Mouse (Mus musculus) heart, embryonic 10.5 days (tissue): ENCODE measurements at regions not wholly inside any gene's neighbourhood (a gene's known extent, or its start where the extent isn't known, plus 50 kb on each side); places are given as distances from the start of the nearest gene placed in this dataset.

Source experiments
- DNase-seq: peaks from one replicate; pipeline ENCODE4 v3.0.0-alpha.2; 2017; ENCODE audit warnings: low spot score
- H3K27ac ChIP-seq: fragments of 300-500 bp; sonication (generic); 2 replicates; pipeline ENCODE4 v1.5.1; 2016; ENCODE audit warnings: mild to moderate bottlenecking
- H3K27me3 ChIP-seq: fragments of 300-500 bp; sonication (generic); 2 replicates; pipeline ENCODE4 v1.6.1; 2016; ENCODE audit warnings: mild to moderate bottlenecking; ENCODE audit not compliant: poor library complexity, insufficient read depth, severe bottlenecking
- H3K36me3 ChIP-seq: fragments of 300-500 bp; sonication (generic); 2 replicates; pipeline ENCODE4 v1.6.1; 2016; ENCODE audit warnings: mild to moderate bottlenecking, moderate library complexity
- H3K4me1 ChIP-seq: fragments of 300-500 bp; sonication (generic); 2 replicates; pipeline ENCODE4 v1.6.1; 2016; ENCODE audit warnings: mild to moderate bottlenecking
- H3K4me3 ChIP-seq: fragments of 300-500 bp; sonication (generic); 2 replicates; pipeline ENCODE4 v1.5.1; 2016; ENCODE audit warnings: mild to moderate bottlenecking, moderate library complexity
- H3K9me3 ChIP-seq: fragments of 300-500 bp; sonication (generic); 2 replicates; pipeline ENCODE4 v1.6.1; 2016; ENCODE audit warnings: mild to moderate bottlenecking, moderate library complexity
- WGBS: fragments of 180-500 bp; shearing (Covaris S2); methylation state at CpG from one replicate; pipeline ENCODE4 v1.1.7; 2016; 5-methylcytosine and 5-hydroxymethylcytosine counted together

DNA sequence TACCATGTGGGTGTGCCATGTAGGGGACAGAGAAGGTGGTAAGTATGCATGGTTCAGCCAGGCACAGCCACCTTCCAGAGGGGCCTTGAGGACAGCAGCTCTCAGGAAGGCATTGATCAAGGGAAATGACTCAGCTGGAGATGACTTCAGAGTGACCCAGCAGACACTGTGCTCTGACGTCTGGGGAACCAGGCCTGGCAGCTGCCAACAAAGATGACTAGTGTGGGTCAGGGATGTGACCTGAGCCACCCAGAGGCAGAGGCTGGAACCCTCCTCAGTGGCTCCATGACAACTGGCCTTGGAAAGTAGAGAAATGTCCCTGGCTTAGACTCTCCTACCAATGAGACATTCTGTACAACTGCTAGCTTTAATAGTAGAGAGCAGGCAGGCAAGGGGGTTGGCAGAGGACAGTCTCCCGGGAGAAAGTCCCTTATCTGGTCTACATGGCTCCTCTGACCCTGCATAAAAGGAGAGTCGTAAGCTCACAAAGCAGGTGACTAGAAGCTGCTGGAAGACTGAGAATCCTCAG is 348.5 kb downstream of the Eipr1 start:
- no peak for DNase-seq
- H3K9me3 ChIP-seq: no peaks in the 10 kb centered on the region
- peaks cover 26% of the 10 kb centered on the region for H3K4me1 ChIP-seq
- H3K27ac ChIP-seq: no peak overlapping the region
- H3K4me3 ChIP-seq: no peak overlapping the region
- no peaks in the 10 kb centered on the region for H3K36me3 ChIP-seq
- WGBS: 37% methylated on average over 3 of the region's 3 CpGs
- no peaks in the 10 kb centered on the region for H3K27me3 ChIP-seq

DNA sequence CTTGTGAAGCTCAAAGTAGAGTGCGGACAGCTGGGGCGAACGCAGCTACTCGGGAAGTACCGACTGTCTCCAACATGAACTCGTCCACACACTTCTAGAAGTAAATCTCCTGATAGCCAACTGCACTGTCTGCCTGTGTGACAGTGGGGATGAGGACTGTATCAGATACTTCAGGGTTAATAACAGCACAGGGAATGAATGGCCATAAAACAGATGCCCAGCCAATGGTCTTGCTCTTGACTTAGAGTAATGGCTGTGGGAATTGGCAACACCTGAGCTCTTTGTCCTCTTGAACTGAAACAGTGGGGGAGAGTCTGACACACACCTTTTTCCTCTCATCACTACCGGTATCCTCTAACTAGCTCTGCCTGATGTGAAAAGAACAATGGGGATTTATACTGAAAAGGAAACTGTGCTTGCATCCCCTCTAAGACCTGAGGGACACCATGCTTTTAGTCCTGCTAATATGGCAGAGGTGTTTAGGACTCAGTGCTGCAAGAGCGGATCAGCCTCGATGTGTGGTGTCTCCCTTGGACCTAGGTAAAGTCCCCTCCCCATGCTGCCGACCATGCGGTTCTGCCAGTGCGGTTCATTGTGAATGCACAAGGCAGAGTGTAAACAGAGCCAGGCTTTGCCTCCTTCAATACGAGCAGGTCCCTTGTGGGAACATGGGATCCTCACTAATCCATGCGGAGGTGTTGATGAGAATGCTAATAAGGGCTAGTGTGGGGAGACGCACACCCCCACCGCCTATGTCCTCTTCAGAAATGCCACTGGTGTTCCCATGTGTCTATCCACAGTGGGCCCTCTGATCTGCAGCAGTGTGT is 355.5 kb downstream of the Eipr1 start:
- no peak overlapping the region for H3K27ac ChIP-seq
- DNase-seq: no peak
- peaks cover 10% of the 10 kb centered on the region for H3K4me1 ChIP-seq
- no peak overlapping the region for H3K4me3 ChIP-seq
- H3K27me3 ChIP-seq: no peaks in the 10 kb centered on the region
- no peaks in the 10 kb centered on the region for H3K36me3 ChIP-seq
- H3K9me3 ChIP-seq: no peaks in the 10 kb centered on the region
- WGBS: 67% methylated on average over 16 of the region's 16 CpGs

DNA sequence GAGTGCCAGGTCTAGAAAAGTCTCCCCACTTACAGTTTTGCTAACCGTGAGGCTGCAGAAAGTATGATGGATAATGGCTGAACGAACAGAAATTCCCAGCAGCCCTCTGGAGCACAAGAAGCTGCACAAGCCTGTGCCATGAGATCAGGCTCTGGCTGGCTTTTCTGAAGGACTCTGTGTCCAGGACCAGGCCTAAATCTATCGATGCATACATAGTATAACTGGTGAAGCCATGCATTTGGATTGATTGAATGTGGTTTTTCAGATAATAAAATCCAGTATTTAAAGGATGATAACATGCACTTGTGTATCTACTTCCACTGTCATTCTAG is 356.1 kb downstream of the Eipr1 start:
- Histone ChIP-seq H3K4me3 (no peak overlapping the region), H3K27ac (no peak overlapping the region), H3K4me1 (peaks cover 10% of the 10 kb centered on the region), H3K9me3 (no peaks in the 10 kb centered on the region), H3K36me3 (no peaks in the 10 kb centered on the region), H3K27me3 (no peaks in the 10 kb centered on the region)
- 81% methylated on average over 3 of the region's 3 CpGs for WGBS
- no peak for DNase-seq

DNA sequence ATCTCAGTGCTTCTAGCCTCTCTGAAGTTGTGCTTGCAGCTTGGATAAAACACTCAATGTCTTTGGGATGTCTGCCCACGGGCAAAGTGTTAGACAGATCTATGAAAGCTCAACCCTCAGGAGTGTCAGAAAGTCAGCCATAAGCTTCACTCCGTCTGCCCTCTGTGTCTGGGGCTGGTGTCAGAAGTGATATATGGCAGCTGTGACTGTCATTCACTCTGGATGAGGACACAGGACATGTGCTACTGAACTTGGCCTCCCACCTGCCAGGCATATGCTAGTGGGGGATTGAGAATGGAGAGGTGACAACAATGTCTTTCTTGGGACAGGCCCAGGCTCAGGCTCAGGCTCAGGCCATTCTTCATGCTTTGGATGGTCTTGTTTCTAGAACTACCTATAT is 366.7 kb downstream of the Eipr1 start:
- no peak overlapping the region for H3K27ac ChIP-seq
- no peak overlapping the region for H3K4me3 ChIP-seq
- H3K27me3 ChIP-seq: no peaks in the 10 kb centered on the region
- H3K36me3 ChIP-seq: no peaks in the 10 kb centered on the region
- whole genome bisulfite sequencing: 58% methylated on average over 2 of the region's 2 CpGs
- DNase-seq: no peak
- peaks cover 9% of the 10 kb centered on the region for H3K4me1 ChIP-seq
- no peaks in the 10 kb centered on the region for H3K9me3 ChIP-seq

DNA sequence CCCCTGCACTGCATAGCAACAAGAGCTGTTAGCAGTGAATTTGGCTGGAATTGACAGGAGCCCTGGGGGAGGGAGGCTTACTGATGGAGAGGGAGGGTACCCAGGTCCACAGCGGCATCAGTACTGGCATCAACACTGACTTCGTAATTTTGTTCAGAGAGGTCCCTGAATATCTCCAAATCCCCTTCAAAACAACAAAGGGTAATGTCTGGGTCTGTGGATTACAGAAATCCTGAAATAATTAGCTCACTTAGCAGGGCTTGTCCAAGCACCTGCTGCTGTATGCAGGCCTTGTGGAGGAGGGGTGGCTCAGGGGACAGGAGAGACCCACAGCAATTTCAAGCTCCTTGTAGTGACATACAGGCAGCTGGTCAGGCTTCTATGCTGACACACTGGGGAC is 369.6 kb downstream of the Eipr1 start:
- 89% methylated on average over 2 of the region's 2 CpGs for WGBS
- DNase-seq: no peak
- Histone ChIP-seq H3K27ac (no peak overlapping the region), H3K9me3 (no peaks in the 10 kb centered on the region), H3K36me3 (no peaks in the 10 kb centered on the region), H3K4me3 (no peak overlapping the region), H3K4me1 (peaks cover 8% of the 10 kb centered on the region), H3K27me3 (no peaks in the 10 kb centered on the region)

DNA sequence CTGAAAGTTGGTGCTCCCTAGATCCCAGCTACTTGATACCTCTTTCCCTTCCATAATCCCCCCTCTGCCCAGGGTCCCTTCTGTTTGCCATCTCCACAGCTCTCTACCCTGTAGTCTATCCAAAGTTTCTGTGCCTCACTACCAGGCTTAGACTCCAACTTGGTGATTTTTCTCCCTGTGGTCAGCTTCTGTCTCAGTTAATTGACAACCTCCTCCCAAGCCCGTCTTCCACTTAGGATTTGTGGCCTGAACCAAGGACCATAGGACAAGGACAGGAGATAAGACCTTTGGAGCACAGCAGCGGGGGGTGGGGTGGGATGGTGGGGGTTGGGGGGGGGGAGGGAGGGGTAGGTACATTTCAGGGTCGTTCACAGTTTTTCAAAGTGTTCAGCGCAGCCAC is 371.3 kb downstream of the Eipr1 start:
- no peak overlapping the region for H3K4me3 ChIP-seq
- no peak for DNase-seq
- H3K9me3 ChIP-seq: no peaks in the 10 kb centered on the region
- 0 out of 2 replicates have a peak, but pooled peaks cover 3% of the 10 kb centered on the region for H3K4me1 ChIP-seq
- no peaks in the 10 kb centered on the region for H3K36me3 ChIP-seq
- H3K27me3 ChIP-seq: no peaks in the 10 kb centered on the region
- no peak overlapping the region for H3K27ac ChIP-seq
- 50% methylated on average over 4 of the region's 4 CpGs for WGBS

DNA sequence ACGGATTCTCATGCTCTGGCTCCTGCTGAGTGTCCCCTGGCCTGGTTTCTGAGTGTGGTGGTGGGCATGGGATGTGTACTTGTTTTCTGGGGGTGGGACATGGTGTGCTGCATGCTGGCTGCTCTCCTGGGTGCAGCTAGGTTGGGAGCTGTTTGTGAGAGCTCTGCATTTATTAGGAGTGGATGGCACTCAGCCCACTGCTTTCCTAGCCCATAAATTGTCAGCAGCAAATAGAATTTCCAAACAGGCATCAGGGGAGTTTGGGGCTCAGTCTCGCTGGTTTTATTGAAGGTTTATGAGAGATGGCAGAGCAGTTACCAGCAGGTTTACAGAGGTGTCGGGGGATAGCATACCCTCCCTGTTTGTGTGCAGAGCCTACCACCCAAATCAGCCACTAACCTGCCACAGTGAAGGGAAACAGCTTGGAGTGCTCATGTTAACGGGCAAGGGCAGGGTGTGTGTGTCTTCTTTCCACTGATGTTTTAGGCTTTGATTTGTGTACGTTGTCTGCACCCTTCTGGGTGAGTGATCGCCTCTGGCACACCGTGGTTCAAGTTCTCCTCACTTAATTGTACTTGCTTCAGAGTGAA is 372.6 kb downstream of the Eipr1 start:
- no peak overlapping the region for H3K4me3 ChIP-seq
- no peaks in the 10 kb centered on the region for H3K27me3 ChIP-seq
- peaks cover 14% of the 10 kb centered on the region; the same call in 1 of the 2 replicates for H3K4me1 ChIP-seq
- H3K36me3 ChIP-seq: no peaks in the 10 kb centered on the region
- H3K9me3 ChIP-seq: no peaks in the 10 kb centered on the region
- 66% methylated on average over 7 of the region's 7 CpGs for WGBS
- DNase-seq: no peak
- no peak overlapping the region for H3K27ac ChIP-seq

DNA sequence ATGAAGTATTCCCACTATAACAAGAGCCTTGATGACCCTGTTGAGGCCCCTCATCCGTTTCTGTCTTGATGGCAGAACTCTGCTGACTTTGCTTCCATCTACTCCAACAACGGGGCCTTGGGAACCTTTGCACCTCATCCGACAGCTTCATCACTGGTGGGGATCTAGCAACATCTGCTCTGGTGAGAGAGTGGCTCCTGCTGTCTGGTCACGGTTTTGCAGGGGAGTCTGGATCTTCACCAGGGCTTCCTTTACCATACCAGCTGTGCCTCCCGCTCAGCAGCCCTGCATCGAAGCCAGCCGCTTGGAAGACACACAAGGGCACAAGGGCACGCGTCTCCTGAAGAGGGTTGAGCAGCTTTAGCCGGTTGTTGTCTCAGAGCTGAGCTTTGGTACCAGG is 377.2 kb downstream of the Eipr1 start:
- no peak overlapping the region for H3K27ac ChIP-seq
- peak; percentile 84 for DNase-seq
- 40% methylated on average over 10 of the region's 10 CpGs for WGBS

DNA sequence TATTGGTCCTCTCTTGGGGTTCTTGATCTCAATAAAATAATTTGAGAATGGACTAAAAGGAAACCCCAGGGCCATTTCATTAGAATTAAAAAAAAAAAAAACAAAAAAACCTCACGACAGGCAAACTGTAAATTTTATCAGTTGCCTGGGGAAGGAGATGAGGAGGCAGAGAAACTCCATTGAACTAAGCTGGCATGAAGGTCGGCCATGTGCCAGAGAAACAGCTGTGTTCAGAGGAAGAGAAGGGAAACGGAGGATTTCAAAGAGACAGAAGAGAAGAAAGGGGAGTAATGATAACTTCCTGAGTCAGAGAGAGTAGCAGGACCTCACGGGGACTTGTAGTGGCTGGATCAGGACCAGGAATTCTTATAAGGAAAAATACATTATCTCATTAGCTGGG is 377.7 kb downstream of the Eipr1 start:
- peaks cover 14% of the 10 kb centered on the region; the same call in 1 of the 2 replicates for H3K4me1 ChIP-seq
- DNase-seq: no peak
- H3K9me3 ChIP-seq: no peaks in the 10 kb centered on the region
- 67% methylated on average over 4 of the region's 4 CpGs for WGBS
- peaks cover 4% of the 10 kb centered on the region; the same call in 1 of the 2 replicates for H3K27me3 ChIP-seq
- no peak overlapping the region for H3K27ac ChIP-seq
- no peak overlapping the region for H3K4me3 ChIP-seq
- no peaks in the 10 kb centered on the region for H3K36me3 ChIP-seq

More for the DNA sequence above, 377.2 kb downstream of the Eipr1 start:
- H3K9me3 ChIP-seq: no peaks in the 10 kb centered on the region
- H3K4me3 ChIP-seq: no peak overlapping the region
- H3K36me3 ChIP-seq: no peaks in the 10 kb centered on the region
- H3K27me3 ChIP-seq: peaks cover 4% of the 10 kb centered on the region; the same call in 1 of the 2 replicates
- H3K4me1 ChIP-seq: peaks cover 14% of the 10 kb centered on the region; the same call in 1 of the 2 replicates

DNA sequence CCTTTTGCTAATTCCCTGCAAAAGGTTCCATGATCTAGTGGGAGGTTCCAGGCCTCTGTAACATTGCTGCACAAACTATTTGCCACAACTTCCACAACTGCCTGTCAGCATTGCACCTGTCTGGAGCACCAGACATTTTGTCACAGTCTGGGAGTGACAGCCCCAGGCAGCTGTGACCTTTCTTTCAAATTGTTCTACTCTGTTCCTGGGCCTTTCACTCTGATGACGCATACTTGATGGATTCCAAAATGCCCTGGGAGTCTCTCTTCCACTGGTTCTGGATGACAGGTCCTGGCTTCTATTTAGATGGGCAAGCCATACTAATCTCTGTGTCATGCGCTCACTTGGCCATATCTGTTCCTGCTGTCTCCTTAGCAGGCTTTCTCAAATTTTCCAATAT is 382.7 kb downstream of the Eipr1 start:
- WGBS: 83% methylated on average over 2 of the region's 2 CpGs

DNA sequence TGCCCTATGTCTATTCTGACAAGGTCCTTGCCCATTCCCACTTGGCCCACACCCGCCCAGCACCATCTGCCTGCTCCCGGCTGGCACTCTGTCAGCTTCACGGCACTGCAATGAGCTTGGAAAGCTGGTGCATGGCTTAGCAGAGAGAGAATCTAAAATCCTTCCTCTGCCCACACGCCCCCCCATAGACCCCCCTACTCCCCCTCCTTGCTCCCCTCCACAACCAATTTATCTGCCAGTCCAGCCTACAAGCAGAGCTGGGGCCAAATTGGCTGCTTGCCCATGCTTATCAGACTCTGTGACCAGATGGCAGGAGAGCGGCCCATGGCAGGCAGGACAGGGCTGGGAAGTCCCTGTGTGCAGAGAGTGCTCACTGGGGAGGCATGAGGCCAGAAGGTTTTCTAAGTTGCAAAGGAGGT is 385.3 kb downstream of the Eipr1 start:
- no peak overlapping the region for H3K4me3 ChIP-seq
- H3K9me3 ChIP-seq: no peaks in the 10 kb centered on the region
- 0 out of 2 replicates have a peak overlapping the region, but pooled peaks have one; percentile 56 for H3K27ac ChIP-seq
- H3K27me3 ChIP-seq: peaks cover 5% of the 10 kb centered on the region; the same call in 1 of the 2 replicates
- DNase-seq: no peak
- peaks cover 31% of the 10 kb centered on the region for H3K4me1 ChIP-seq
- no peaks in the 10 kb centered on the region for H3K36me3 ChIP-seq
- WGBS: 53% methylated on average over 5 of the region's 5 CpGs

More for the DNA sequence above, 382.7 kb downstream of the Eipr1 start:
- no peak overlapping the region for H3K27ac ChIP-seq
- H3K4me3 ChIP-seq: no peak overlapping the region
- H3K27me3 ChIP-seq: peaks cover 4% of the 10 kb centered on the region; the same call in 1 of the 2 replicates
- DNase-seq: no peak
- peaks cover 17% of the 10 kb centered on the region for H3K4me1 ChIP-seq
- no peaks in the 10 kb centered on the region for H3K36me3 ChIP-seq
- H3K9me3 ChIP-seq: no peaks in the 10 kb centered on the region

DNA sequence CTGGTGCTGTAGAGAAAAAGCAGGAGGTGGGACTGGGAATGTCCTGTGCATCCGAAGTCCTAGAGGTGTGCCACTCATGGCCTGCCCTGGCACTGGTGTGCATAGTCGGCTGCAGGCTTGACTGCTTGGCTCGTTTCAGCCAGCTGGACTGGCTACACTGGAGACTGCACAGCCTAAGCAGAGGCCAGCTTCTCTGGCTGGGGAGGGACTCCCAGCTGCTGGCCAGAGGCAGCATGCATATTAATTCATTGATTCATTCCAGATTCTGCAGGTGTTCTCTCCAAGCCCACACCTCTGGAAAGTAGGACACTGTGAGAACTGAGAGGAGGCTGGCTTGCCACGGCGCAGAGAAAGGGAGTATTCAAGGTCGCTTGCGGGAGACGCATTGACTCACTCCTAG is 385.9 kb downstream of the Eipr1 start:
- Histone ChIP-seq H3K36me3 (no peaks in the 10 kb centered on the region), H3K27ac (no peak overlapping the region), H3K27me3 (peaks cover 6% of the 10 kb centered on the region; the same call in 1 of the 2 replicates), H3K9me3 (no peaks in the 10 kb centered on the region), H3K4me1 (peaks cover 31% of the 10 kb centered on the region), H3K4me3 (no peak overlapping the region)
- 85% methylated on average over 8 of the region's 8 CpGs for WGBS
- no peak for DNase-seq

DNA sequence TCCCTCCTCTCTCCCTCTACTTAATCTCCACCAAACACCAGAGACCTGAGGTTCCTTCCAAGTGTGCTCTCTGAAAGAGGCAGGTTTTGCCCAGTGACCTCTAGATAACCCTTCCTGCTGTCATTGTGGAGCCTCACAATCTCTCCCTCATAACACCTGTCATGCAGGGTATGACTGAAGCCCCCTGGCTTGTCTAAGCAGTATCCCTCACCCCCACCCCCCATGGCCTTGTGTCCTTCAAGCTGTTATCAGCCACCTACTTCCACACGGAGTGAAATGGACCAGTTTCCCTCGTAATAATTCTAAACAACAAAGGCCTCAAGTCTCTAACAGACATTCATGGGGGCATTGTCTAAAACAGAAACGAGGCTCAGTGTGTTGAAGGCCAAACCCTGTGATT is 387.6 kb upstream of the Myt1l start:
- 19% methylated on average over 3 of the region's 3 CpGs for WGBS
- Histone ChIP-seq H3K27me3 (peaks cover 6% of the 10 kb centered on the region; the same call in 1 of the 2 replicates), H3K27ac (no peak overlapping the region), H3K36me3 (no peaks in the 10 kb centered on the region), H3K4me3 (no peak overlapping the region), H3K9me3 (no peaks in the 10 kb centered on the region), H3K4me1 (peaks cover 35% of the 10 kb centered on the region)
- no peak for DNase-seq
